Mouse (Mus musculus) bone marrow macrophage, adult 2 months (primary cell): ENCODE measurements around the gene Kat6b.

Source experiments
- CTCF ChIP-seq: IDR thresholded peaks from 2 replicates; pipeline ENCODE4 v1.5.1; 2012; ENCODE audit warnings: low read depth, mild to moderate bottlenecking, low read length, moderate library complexity
- POLR2A ChIP-seq: IDR thresholded peaks from 2 replicates; pipeline ENCODE4 v1.6.1; 2012; ENCODE audit warnings: mild to moderate bottlenecking, low read depth, low read length, borderline replicate concordance

DNA sequence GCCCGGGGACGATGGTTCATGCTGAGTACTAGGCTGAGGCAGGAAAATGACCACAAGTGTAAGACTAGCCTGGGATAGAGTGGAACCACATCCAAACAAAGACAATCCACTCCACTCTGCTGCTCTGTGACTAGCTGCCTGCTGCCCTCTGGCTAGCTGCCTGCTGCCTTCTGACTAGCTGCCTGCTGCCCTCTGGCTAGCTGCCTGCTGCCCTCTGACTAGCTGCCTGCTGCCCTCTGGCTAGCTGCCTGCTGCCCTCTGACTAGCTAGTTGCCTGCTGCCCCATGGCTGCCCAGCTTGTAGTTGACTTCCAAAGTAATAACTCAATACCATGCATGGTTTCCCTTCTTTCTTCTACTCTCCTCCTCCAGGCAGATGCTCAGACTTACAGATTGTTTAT lies 4.1 kb upstream of the Kat6b start:
- TF ChIP-seq CTCF (no peak), POLR2A (no peak)
